Mouse (Mus musculus): Measurements from ENCODE around the gene Sel1l.
"Not testable (repeated sequence)": the region's sequence is repeated elsewhere in the genome, so short reads cannot be mapped to it uniquely, and the experiment has no call there.

Gene Sel1l

GRCm38 (mm10) chr12:91818726-91819125, 30.2 kb downstream of the Sel1l start:
- DNase-seq (ENCODE audit: low read depth) = no peak

GRCm38 (mm10) chr12:91815990-91816389, 33.0 kb downstream of the Sel1l start:
- DNase-seq (ENCODE audit: low read depth) = peak; percentile 72

- DNase-seq (ENCODE audit: low read depth) = no peak
Observed at GRCm38 (mm10) chr12:91815552-91815951, 33.4 kb downstream of the Sel1l start.

- DNase-seq (ENCODE audit: low read depth) = no peak
Observed at GRCm38 (mm10) chr12:91808911-91809310, 40.0 kb downstream of the Sel1l start.

- no peak for DNase-seq (ENCODE audit: low read depth)
Observed at GRCm38 (mm10) chr12:91807761-91808160, 41.2 kb downstream of the Sel1l start.

GRCm38 (mm10) chr12:91807095-91807494, 41.9 kb downstream of the Sel1l start:
- no peak for DNase-seq (ENCODE audit: low read depth)

- DNase-seq (ENCODE audit: low read depth) = no peak
Observed at GRCm38 (mm10) chr12:91804262-91804661, 44.7 kb downstream of the Sel1l start.

GRCm38 (mm10) chr12:91803207-91803932, 45.6 kb downstream of the Sel1l start:
- DNase-seq (ENCODE audit: low read depth) = peak; percentile 24

GRCm38 (mm10) chr12:91802586-91803206, 46.3 kb downstream of the Sel1l start:
- no peak for DNase-seq (ENCODE audit: low read depth)

GRCm38 (mm10) chr12:91800861-91801385, 48.0 kb downstream of the Sel1l start:
- DNase-seq (ENCODE audit: low read depth) = no peak

GRCm38 (mm10) chr12:91799821-91800335, 49.1 kb downstream of the Sel1l start:
- no peak for DNase-seq (ENCODE audit: low read depth)

- peak; percentile 54 for DNase-seq (ENCODE audit: low read depth)
Observed at GRCm38 (mm10) chr12:91799379-91799773, 49.6 kb downstream of the Sel1l start.

- peak; percentile 35 for DNase-seq (ENCODE audit: low read depth)
Observed at GRCm38 (mm10) chr12:91798720-91799378, 50.1 kb downstream of the Sel1l start.

GRCm38 (mm10) chr12:91796774-91797173, 52.2 kb downstream of the Sel1l start:
- DNase-seq (ENCODE audit: low read depth) = no peak

- no peak for DNase-seq (ENCODE audit: low read depth)
Observed at GRCm38 (mm10) chr12:91793266-91793665, 55.7 kb downstream of the Sel1l start.

GRCm38 (mm10) chr12:91791822-91792221, 57.1 kb downstream of the Sel1l start:
- no peak for DNase-seq (ENCODE audit: low read depth)

GRCm38 (mm10) chr12:91789801-91790200, 59.2 kb downstream of the Sel1l start:
- DNase-seq (ENCODE audit: low read depth) = peak; percentile 61

- not testable (repeated sequence) for DNase-seq (ENCODE audit: low read depth)
Observed at GRCm38 (mm10) chr12:91788446-91788845, 60.5 kb downstream of the Sel1l start.

- DNase-seq (ENCODE audit: low read depth) = no peak
Observed at GRCm38 (mm10) chr12:91787959-91788437, 61.0 kb downstream of the Sel1l start, which contains the start of gene Ston2. TSS of gene Ston2 (minus strand) at chr12:91788387.

- peak; percentile 64 for DNase-seq (ENCODE audit: low read depth)
Observed at GRCm38 (mm10) chr12:91786355-91786754, 62.6 kb downstream of the Sel1l start.

GRCm38 (mm10) chr12:91781432-91781831, 67.5 kb downstream of the Sel1l start:
- no peak for DNase-seq (ENCODE audit: low read depth)

GRCm38 (mm10) chr12:91780531-91780930, 68.4 kb downstream of the Sel1l start:
- peak; percentile 18 for DNase-seq (ENCODE audit: low read depth)

Data from NIH3T3 (cell line).